Mouse (Mus musculus): ENCODE data around the gene Olfr1008. TPM values are rescaled to one million over a fixed set of nuclear protein-coding genes. Genes with fewer than 3 reads are reported as not detected.
"Not testable (repeated sequence)": the region's sequence is repeated elsewhere in the genome, so short reads cannot be mapped to it uniquely, and the experiment has no call there.

Olfr1008 gene
- not detected in 2 replicates for polyA plus RNA-seq (2012; ENCODE audit: insufficient read depth, insufficient read length, missing spikeins)

GRCm38 (mm10) chr2:85689131-85689530, at the start of gene Olfr1008:
Gene Olfr1008, plus strand, starts transcription at chr2:85689431.
- no peaks in the 10 kb centered on the region for H3K4me1 ChIP-seq (ENCODE audit: control insufficient read depth, insufficient read depth, insufficient read length, low read length)
- H3K27ac ChIP-seq (replicated peaks; ENCODE audit: low read depth, low read length): no peak within 1 kb of the TSS
- no peak within 1 kb of the TSS for H3K4me3 ChIP-seq (ENCODE audit: insufficient read depth, low read depth, low read length)

- Histone ChIP-seq H3K4me1 (ENCODE audit: control insufficient read depth, insufficient read depth, insufficient read length, low read length) (no peaks in the 10 kb centered on the region), H3K27ac (replicated peaks; ENCODE audit: low read depth, low read length) (no peak within 1 kb of the TSS), H3K4me3 (ENCODE audit: insufficient read depth, low read depth, low read length) (no peak within 1 kb of the TSS)
Measured at GRCm38 (mm10) chr2:85650604-85651003, 38.6 kb upstream of the Olfr1008 start, which contains the start of gene Olfr1002. Gene Olfr1002, minus strand, starts transcription at chr2:85650704.

GRCm38 (mm10) chr2:85664355-85664754, 24.9 kb upstream of the Olfr1008 start, which contains the start of gene Olfr154:
Gene Olfr154, minus strand, starts transcription at chr2:85664455.
- H3K4me1 ChIP-seq (ENCODE audit: control insufficient read depth, insufficient read depth, insufficient read length, low read length); H3K27ac ChIP-seq (replicated peaks; ENCODE audit: low read depth, low read length); H3K4me3 ChIP-seq (ENCODE audit: insufficient read depth, low read depth, low read length): not testable (repeated sequence)

GRCm38 (mm10) chr2:85678667-85679066, 10.6 kb upstream of the Olfr1008 start, which contains the start of gene Olfr1006:
Gene Olfr1006, minus strand, starts transcription at chr2:85678767.
- no peaks in the 10 kb centered on the region for H3K4me1 ChIP-seq (ENCODE audit: control insufficient read depth, insufficient read depth, insufficient read length, low read length)
- no peak within 1 kb of the TSS for H3K4me3 ChIP-seq (ENCODE audit: insufficient read depth, low read depth, low read length)
- no peak within 1 kb of the TSS for H3K27ac ChIP-seq (replicated peaks; ENCODE audit: low read depth, low read length)

- not testable (repeated sequence) for H3K4me3 ChIP-seq (ENCODE audit: insufficient read depth, low read depth, low read length)
Measured at GRCm38 (mm10) chr2:85710680-85711079, 21.4 kb downstream of the Olfr1008 start.

GRCm38 (mm10) chr2:85711159-85711558, 21.9 kb downstream of the Olfr1008 start:
- Histone ChIP-seq H3K4me3 (ENCODE audit: insufficient read depth, low read depth, low read length) (no peak overlapping the region), H3K4me1 (ENCODE audit: control insufficient read depth, insufficient read depth, insufficient read length, low read length) (no peaks in the 10 kb centered on the region), H3K27ac (replicated peaks; ENCODE audit: low read depth, low read length) (no peak overlapping the region)

More at GRCm38 (mm10) chr2:85710680-85711079, 21.4 kb downstream of the Olfr1008 start:
- not testable (repeated sequence) for H3K27ac ChIP-seq (replicated peaks; ENCODE audit: low read depth, low read length); H3K4me1 ChIP-seq (ENCODE audit: control insufficient read depth, insufficient read depth, insufficient read length, low read length)

GRCm38 (mm10) chr2:85715119-85715518, 25.9 kb downstream of the Olfr1008 start, which contains the start of gene Olfr1009:
Gene Olfr1009, plus strand, starts transcription at chr2:85715419.
- Histone ChIP-seq H3K27ac (replicated peaks; ENCODE audit: low read depth, low read length) (no peak within 1 kb of the TSS), H3K4me1 (ENCODE audit: control insufficient read depth, insufficient read depth, insufficient read length, low read length) (no peaks in the 10 kb centered on the region), H3K4me3 (ENCODE audit: insufficient read depth, low read depth, low read length) (no peak within 1 kb of the TSS)

- Histone ChIP-seq H3K4me3 (ENCODE audit: insufficient read depth, low read depth, low read length) (no peak overlapping the region), H3K27ac (replicated peaks; ENCODE audit: low read depth, low read length) (no peak overlapping the region), H3K4me1 (ENCODE audit: control insufficient read depth, insufficient read depth, insufficient read length, low read length) (no peaks in the 10 kb centered on the region)
Measured at GRCm38 (mm10) chr2:85725793-85726192, 36.6 kb downstream of the Olfr1008 start.

Other genes starting within 250 kb of the Olfr1008 start
- not detected in 2 replicates for gene Olfr995, start 245.8 kb upstream of the Olfr1008 start, polyA plus RNA-seq (2012; ENCODE audit: insufficient read depth, insufficient read length, missing spikeins)
- not detected in 2 replicates for gene 4833423E24Rik, start 170.4 kb upstream of the Olfr1008 start, polyA plus RNA-seq (2012; ENCODE audit: insufficient read depth, insufficient read length, missing spikeins)
- gene Olfr996, start 110.2 kb upstream of the Olfr1008 start, polyA plus RNA-seq (2012; ENCODE audit: insufficient read depth, insufficient read length, missing spikeins): not detected in 2 replicates
- not detected in 2 replicates for gene Olfr998, start 100.5 kb upstream of the Olfr1008 start, polyA plus RNA-seq (2012; ENCODE audit: insufficient read depth, insufficient read length, missing spikeins)
- not detected in 2 replicates for gene Olfr1000, start 77.5 kb upstream of the Olfr1008 start, polyA plus RNA-seq (2012; ENCODE audit: insufficient read depth, insufficient read length, missing spikeins)
- gene Olfr1002, start 38.7 kb upstream of the Olfr1008 start, polyA plus RNA-seq (2012; ENCODE audit: insufficient read depth, insufficient read length, missing spikeins): not detected in 2 replicates
- not detected in 2 replicates for gene Olfr154, start 25.0 kb upstream of the Olfr1008 start, polyA plus RNA-seq (2012; ENCODE audit: insufficient read depth, insufficient read length, missing spikeins)
- not detected in 2 replicates for gene Olfr1006, start 10.7 kb upstream of the Olfr1008 start, polyA plus RNA-seq (2012; ENCODE audit: insufficient read depth, insufficient read length, missing spikeins)
- gene Olfr1009, start 26.0 kb downstream of the Olfr1008 start, polyA plus RNA-seq (2012; ENCODE audit: insufficient read depth, insufficient read length, missing spikeins): not detected in 2 replicates
- not detected in 2 replicates for gene Olfr1012, start 73.3 kb downstream of the Olfr1008 start, polyA plus RNA-seq (2012; ENCODE audit: insufficient read depth, insufficient read length, missing spikeins)
- not detected in 2 replicates for gene Olfr1013, start 77.7 kb downstream of the Olfr1008 start, polyA plus RNA-seq (2012; ENCODE audit: insufficient read depth, insufficient read length, missing spikeins)
- gene Olfr1014, start 83.3 kb downstream of the Olfr1008 start, polyA plus RNA-seq (2012; ENCODE audit: insufficient read depth, insufficient read length, missing spikeins): not detected in 2 replicates
- gene Olfr1015, start 92.6 kb downstream of the Olfr1008 start, polyA plus RNA-seq (2012; ENCODE audit: insufficient read depth, insufficient read length, missing spikeins): not detected in 2 replicates
- not detected in 2 replicates for gene Olfr1016, start 113.1 kb downstream of the Olfr1008 start, polyA plus RNA-seq (2012; ENCODE audit: insufficient read depth, insufficient read length, missing spikeins)
- gene Olfr1018, start 129.0 kb downstream of the Olfr1008 start, polyA plus RNA-seq (2012; ENCODE audit: insufficient read depth, insufficient read length, missing spikeins): not detected in 2 replicates
- not detected in 2 replicates for gene Olfr1019, start 156.1 kb downstream of the Olfr1008 start, polyA plus RNA-seq (2012; ENCODE audit: insufficient read depth, insufficient read length, missing spikeins)
- not detected in 2 replicates for gene Olfr1020, start 157.6 kb downstream of the Olfr1008 start, polyA plus RNA-seq (2012; ENCODE audit: insufficient read depth, insufficient read length, missing spikeins)
- not detected in 2 replicates for gene Olfr1022, start 179.2 kb downstream of the Olfr1008 start, polyA plus RNA-seq (2012; ENCODE audit: insufficient read depth, insufficient read length, missing spikeins)
- gene Olfr1023, start 196.2 kb downstream of the Olfr1008 start, polyA plus RNA-seq (2012; ENCODE audit: insufficient read depth, insufficient read length, missing spikeins): not detected in 2 replicates
- not detected in 2 replicates for gene Olfr1024, start 215.6 kb downstream of the Olfr1008 start, polyA plus RNA-seq (2012; ENCODE audit: insufficient read depth, insufficient read length, missing spikeins)
- not detected in 2 replicates for gene Olfr1025-ps1, start 225.8 kb downstream of the Olfr1008 start, polyA plus RNA-seq (2012; ENCODE audit: insufficient read depth, insufficient read length, missing spikeins)
- not detected in 2 replicates for gene Olfr1026, start 232.1 kb downstream of the Olfr1008 start, polyA plus RNA-seq (2012; ENCODE audit: insufficient read depth, insufficient read length, missing spikeins)

Measured in brown adipose tissue, adult 24 weeks (tissue).